Mouse (Mus musculus) testis, adult 2 months (tissue): Measurements from ENCODE around the gene Usp34.

Experiments used
- CTCF ChIP-seq: fragments of 200-500 bp; IDR thresholded peaks from 2 replicates; pipeline ENCODE4 v1.5.1; 2012; ENCODE audit warnings: low read depth, mild to moderate bottlenecking, inconsistent platforms, low read length, moderate library complexity; ENCODE audit not compliant: control insufficient read depth, insufficient read depth, insufficient replicate concordance
- POLR2A ChIP-seq: fragments of 200-500 bp; IDR thresholded peaks from 2 replicates; pipeline ENCODE4 v1.6.1; 2012; ENCODE audit warnings: low read depth, mild to moderate bottlenecking, inconsistent platforms, low read length, moderate library complexity; ENCODE audit not compliant: control insufficient read depth

DNA sequence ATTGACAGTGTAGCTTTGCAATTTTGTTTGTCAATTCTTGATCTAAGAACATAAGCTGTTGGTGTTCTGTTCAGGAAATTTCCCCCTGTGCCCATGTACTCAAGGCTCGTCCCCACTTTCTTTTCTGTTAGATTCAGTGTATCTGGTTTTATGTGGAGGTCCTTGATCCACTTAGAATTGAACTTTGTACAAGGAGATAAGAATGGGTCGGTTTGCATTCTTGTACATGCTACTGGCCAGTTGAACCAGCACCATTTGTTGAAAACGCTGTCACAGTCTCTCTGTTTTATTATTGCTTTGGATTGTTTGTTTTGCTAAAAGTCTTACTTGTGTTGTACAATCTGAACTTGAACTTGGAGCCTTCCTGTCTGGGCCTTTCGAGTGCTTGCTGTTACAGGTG lies 89.9 kb downstream of the Usp34 start:
- TF ChIP-seq CTCF (no peak), POLR2A (no peak)
